Mouse (Mus musculus) ES-E14 (cell line): ENCODE results near the gene Anapc4. TPM values are rescaled to one million over a fixed set of nuclear protein-coding genes. Genes with fewer than 3 reads are reported as not detected.

Source experiments
- DNase-seq: peaks from one replicate; pipeline ENCODE4 v3.0.0-alpha.2; 2013; ENCODE audit warnings: low read depth, low spot score
- H3K27ac ChIP-seq: 2 replicates; pipeline ENCODE4 v1.5.1; 2012; ENCODE audit warnings: low read depth, mild to moderate bottlenecking, low read length, moderate library complexity, mixed read lengths; ENCODE audit not compliant: poor library complexity, insufficient read depth, severe bottlenecking
- H3K36me3 ChIP-seq: 2 replicates; pipeline ENCODE4 v1.6.1; 2012; ENCODE audit warnings: mild to moderate bottlenecking, low read length, moderate library complexity, mixed read lengths; ENCODE audit not compliant: control insufficient read depth, poor library complexity, insufficient read depth, severe bottlenecking
- H3K4me1 ChIP-seq, 2 experiments: fragments of 150-350 bp in 1 of 2; sonication (generic) in 1 of 2; 2 replicates each; pipeline ENCODE4 v1.6.1; 2012; ENCODE audit warnings: low read length in 2 of 2, mild to moderate bottlenecking in 1 of 2, mixed read lengths in 1 of 2; ENCODE audit not compliant: control insufficient read depth in 2 of 2, insufficient read depth in 2 of 2, poor library complexity in 1 of 2
- H3K4me3 ChIP-seq, 2 experiments: fragments of 150-350 bp in 1 of 2; sonication (generic) in 1 of 2; 2 replicates each; pipeline ENCODE4 v1.5.1; 2012; ENCODE audit warnings: low read length in 2 of 2, low read depth in 1 of 2, mild to moderate bottlenecking in 1 of 2, mixed read lengths in 1 of 2; ENCODE audit not compliant: insufficient read depth in 1 of 2, poor library complexity in 1 of 2, severe bottlenecking in 1 of 2
- H3K9ac ChIP-seq: 2 replicates; pipeline ENCODE4 v1.6.1; 2012; ENCODE audit warnings: low read depth, mild to moderate bottlenecking, low read length, mixed read lengths; ENCODE audit not compliant: poor library complexity, insufficient read depth, severe bottlenecking
- H3K9me3 ChIP-seq: fragments of 150-350 bp; sonication (generic); 2 replicates; pipeline ENCODE4 v1.6.1; 2012; ENCODE audit warnings: low read depth, mild to moderate bottlenecking, low read length; ENCODE audit not compliant: control insufficient read depth, insufficient read depth
- CHD2 ChIP-seq: IDR thresholded peaks from 2 replicates; pipeline ENCODE4 v1.6.1; 2014; ENCODE audit warnings: mild to moderate bottlenecking, low read depth, low read length, inconsistent platforms
- HCFC1 ChIP-seq: IDR thresholded peaks from 2 replicates; pipeline ENCODE4 v1.6.1; 2012; ENCODE audit warnings: low read length, inconsistent platforms, borderline replicate concordance; ENCODE audit not compliant: insufficient read depth
- MAFK ChIP-seq: IDR thresholded peaks from 2 replicates; pipeline ENCODE4 v1.6.1; 2014; ENCODE audit warnings: mild to moderate bottlenecking, low read depth, low read length, inconsistent platforms; ENCODE audit not compliant: insufficient read depth
- ZC3H11A ChIP-seq: IDR thresholded peaks from 2 replicates; pipeline ENCODE4 v1.6.1; 2012; ENCODE audit warnings: low read depth, mild to moderate bottlenecking, inconsistent platforms, low read length, borderline replicate concordance
- ZNF384 ChIP-seq: IDR thresholded peaks from 2 replicates; pipeline ENCODE4 v1.6.1; 2012; ENCODE audit warnings: low read depth, low read length, inconsistent platforms
- in situ Hi-C, 2 experiments: fragments of 600-800 bp; cut with MboI; formaldehyde crosslinking; loops; one replicate each; pipeline ENCODE4 v1.15.1; 2025; ENCODE audit warnings: low sequenced_read_pairs in 2 of 2, inconsistent platforms in 1 of 2; ENCODE audit not compliant: unreplicated experiment in 2 of 2
- total RNA-seq: library from RNA; depleted of rRNA; stranded (reverse); fragments of 300-350 nt; gene quantifications from 2 replicates; pipeline ENCODE4 v1.2.3, GENCODE M21; 2012

Gene Anapc4
- total RNA-seq, 1 experiment, result 68.8 TPM

- Histone ChIP-seq H3K9ac (no peak overlapping the region), H3K36me3 (peaks cover 8% of the 10 kb centered on the region; the same call in 1 of the 2 replicates), H3K4me1 (peaks cover 2 to 4% of the 10 kb centered on the region in 2 experiments; a peak in 2 of 4 replicates), H3K27ac (no peak overlapping the region), H3K4me3 (no peak overlapping the region), H3K9me3 (no peaks in the 10 kb centered on the region)
- in situ Hi-C loops, result no loop called here
- no peak for DNase-seq
- TF ChIP-seq MAFK, result no peak
- peak; percentile 30; the same call in 1 of the 2 replicates for TF ChIP-seq ZC3H11A
These were observed 12.1 kb upstream of the Anapc4 start for GRCm38 (mm10) chr5:52821691-52822090.

- Histone ChIP-seq H3K4me3 (no peak overlapping the region), H3K27ac (no peak overlapping the region), H3K9me3 (no peaks in the 10 kb centered on the region), H3K9ac (no peak overlapping the region), H3K36me3 (peaks cover 2% of the 10 kb centered on the region; the same call in 1 of the 2 replicates), H3K4me1 (peaks cover 4% of the 10 kb centered on the region in 2 experiments; a peak in 2 of 4 replicates)
- TF ChIP-seq HCFC1 (no peak), ZNF384 (no peak), ZC3H11A (no peak), MAFK (no peak), CHD2 (no peak)
- DNase-seq, result no peak
- in situ Hi-C loops, result no loop called here
These were observed 5.9 kb upstream of the Anapc4 start for GRCm38 (mm10) chr5:52827923-52828322.

DNA sequence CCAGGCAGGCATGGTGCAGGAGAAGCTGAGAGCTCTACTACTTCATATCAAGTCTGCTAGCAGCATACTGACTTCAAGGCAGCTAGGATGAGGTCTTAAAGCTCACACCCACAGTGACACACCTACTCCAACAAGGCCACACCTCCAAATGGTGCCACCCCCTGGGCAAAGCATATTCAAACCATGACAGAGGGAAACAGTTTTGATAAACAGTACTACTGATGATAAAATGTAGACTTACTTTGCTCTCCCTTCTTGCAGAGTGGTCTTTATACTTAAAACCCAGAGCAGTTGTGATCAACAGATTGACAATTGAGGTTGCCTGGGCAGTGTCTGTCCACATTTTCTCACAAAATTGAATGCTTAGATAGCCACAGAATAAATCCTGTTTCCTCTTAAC, 807 bp upstream of the Anapc4 start:
- DNase-seq, result no peak
- Histone ChIP-seq H3K9me3 (no peaks in the 10 kb centered on the region), H3K9ac (no peak overlapping the region), H3K4me3 (peak overlapping the region in 1 of 2 experiments; percentile 70; a peak in 2 of 4 replicates), H3K4me1 (peaks cover 0 to 4% of the 10 kb centered on the region in 2 experiments; a peak in 1 of 4 replicates), H3K27ac (no peak overlapping the region), H3K36me3 (no peaks in the 10 kb centered on the region)
- TF ChIP-seq HCFC1 (no peak), ZC3H11A (no peak), ZNF384 (no peak), MAFK (no peak), CHD2 (no peak)
- in situ Hi-C loops, result no loop called here

DNA sequence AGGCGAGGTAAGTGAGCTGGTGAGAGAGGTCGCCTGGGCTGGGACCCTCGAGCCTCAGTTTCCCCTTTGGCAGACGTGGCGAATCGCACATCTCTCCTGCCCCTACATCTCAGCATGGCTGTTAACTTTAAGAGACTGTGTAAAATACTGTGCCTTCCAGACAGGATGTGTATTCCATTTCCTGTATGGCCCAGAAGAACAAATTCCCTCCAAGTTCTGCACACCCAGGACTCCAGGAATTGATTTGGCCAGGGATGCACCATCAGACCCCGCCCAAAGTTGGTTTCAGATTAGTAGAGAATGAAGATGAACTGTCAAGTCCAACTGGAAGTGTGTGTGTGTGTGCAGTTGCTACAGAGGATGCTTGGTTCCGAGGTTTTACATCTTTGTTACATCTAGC, 574 bp downstream of the Anapc4 start:
- peak overlapping the region; percentile 91 for H3K9ac ChIP-seq
- no peaks in the 10 kb centered on the region for H3K36me3 ChIP-seq
- H3K4me1 ChIP-seq, result peaks cover 0 to 4% of the 10 kb centered on the region in 2 experiments; a peak in 1 of 4 replicates
- in situ Hi-C loops, result no loop called here
- no peaks in the 10 kb centered on the region for H3K9me3 ChIP-seq
- TF ChIP-seq ZNF384 (no peak), CHD2 (no peak), HCFC1 (no peak), ZC3H11A (no peak)
- DNase-seq, result no peak
- H3K4me3 ChIP-seq, result peak overlapping the region; percentile 82 to 97
- no peak overlapping the region for H3K27ac ChIP-seq

GRCm38 (mm10) chr5:52844319-52844718, 10.5 kb downstream of the Anapc4 start:
- in situ Hi-C loops, result no loop called here
- no peak overlapping the region for H3K27ac ChIP-seq
- H3K4me3 ChIP-seq, result no peak overlapping the region
- no peaks in the 10 kb centered on the region for H3K4me1 ChIP-seq
- DNase-seq, result no peak
- peaks cover 3% of the 10 kb centered on the region for H3K36me3 ChIP-seq
- TF ChIP-seq MAFK (no peak), ZC3H11A (no peak), CHD2 (no peak), HCFC1 (no peak), ZNF384 (no peak)
- no peaks in the 10 kb centered on the region for H3K9me3 ChIP-seq
- no peak overlapping the region for H3K9ac ChIP-seq
